Mouse (Mus musculus): ENCODE results near the gene Nt5dc2. TPM values are rescaled to one million over a fixed set of nuclear protein-coding genes. Genes with fewer than 3 reads are reported as not detected.

Gene Nt5dc2
- polyA plus RNA-seq, 1 experiment from 2014 or later = 204 TPM

DNA sequence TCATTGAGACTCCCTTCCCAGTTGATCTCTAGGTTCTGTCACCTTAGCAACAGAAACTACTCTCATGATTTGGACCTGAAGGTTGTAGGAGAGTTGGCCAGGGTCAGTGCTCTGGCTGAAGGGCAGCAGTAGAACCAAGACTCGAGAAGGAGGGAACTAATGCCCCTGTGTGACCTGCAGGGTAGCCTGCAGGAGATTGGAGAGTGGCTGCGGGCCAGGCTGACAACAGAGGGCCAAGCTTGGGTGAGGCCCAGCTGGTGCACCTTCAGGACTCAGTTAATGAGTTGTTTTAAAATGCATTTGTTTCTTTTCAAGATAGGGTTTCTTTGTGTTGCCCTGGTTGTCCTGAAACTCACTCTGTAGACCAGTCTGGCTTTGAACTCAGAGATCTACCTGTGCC, 34.2 kb downstream of the Nt5dc2 start:
- no peak for TF ChIP-seq CTCF (IDR thresholded peaks at IDR 0.05; ENCODE audit: low read depth)
- 45% methylated on average over 2 of the region's 2 CpGs for WGBS
- Histone ChIP-seq H3K4me1 (replicated peaks; ENCODE audit: insufficient read depth, low read length) (peaks cover 13% of the 10 kb centered on the region; the same call in 1 of the 2 replicates), H3K27ac (no peak overlapping the region), H3K27me3 (ENCODE audit: insufficient read depth, low read length) (no peaks in the 10 kb centered on the region), H3K9ac (ENCODE audit: low read depth, low read length) (no peak overlapping the region), H3K4me3 (replicated peaks; ENCODE audit: low read depth, low read length) (no peak overlapping the region), H3K4me2 (ENCODE audit: low read length) (no peak overlapping the region), H3K9me3 (replicated peaks; ENCODE audit: low read length) (no peaks in the 10 kb centered on the region), H3K36me3 (ENCODE audit: insufficient read depth, low read length) (no peaks in the 10 kb centered on the region)
- no peak for DNase-seq (ENCODE audit: low spot score)
- ATAC-seq (replicated peaks; ENCODE audit: low FRiP score, low read depth) = no peak

- Histone ChIP-seq H3K9ac (ENCODE audit: low read depth, low read length) (no peak overlapping the region), H3K4me3 (replicated peaks; ENCODE audit: low read depth, low read length) (no peak overlapping the region), H3K4me2 (ENCODE audit: low read length) (no peak overlapping the region), H3K9me3 (replicated peaks; ENCODE audit: low read length) (no peaks in the 10 kb centered on the region), H3K4me1 (replicated peaks; ENCODE audit: insufficient read depth, low read length) (peaks cover 13% of the 10 kb centered on the region; the same call in 1 of the 2 replicates), H3K27ac (peak overlapping the region; percentile 44; the same call in 1 of the 2 replicates), H3K27me3 (ENCODE audit: insufficient read depth, low read length) (no peaks in the 10 kb centered on the region), H3K36me3 (ENCODE audit: insufficient read depth, low read length) (no peaks in the 10 kb centered on the region)
- TF ChIP-seq CTCF (IDR thresholded peaks at IDR 0.05; ENCODE audit: low read depth) = no peak
- 26% methylated on average over 7 of the region's 7 CpGs for WGBS
- DNase-seq (ENCODE audit: low spot score) (peak; percentile 81), ATAC-seq (replicated peaks; ENCODE audit: low FRiP score, low read depth) (peak; percentile 48)
Observed at GRCm38 (mm10) chr14:31165458-31165857, 34.6 kb downstream of the Nt5dc2 start.

DNA sequence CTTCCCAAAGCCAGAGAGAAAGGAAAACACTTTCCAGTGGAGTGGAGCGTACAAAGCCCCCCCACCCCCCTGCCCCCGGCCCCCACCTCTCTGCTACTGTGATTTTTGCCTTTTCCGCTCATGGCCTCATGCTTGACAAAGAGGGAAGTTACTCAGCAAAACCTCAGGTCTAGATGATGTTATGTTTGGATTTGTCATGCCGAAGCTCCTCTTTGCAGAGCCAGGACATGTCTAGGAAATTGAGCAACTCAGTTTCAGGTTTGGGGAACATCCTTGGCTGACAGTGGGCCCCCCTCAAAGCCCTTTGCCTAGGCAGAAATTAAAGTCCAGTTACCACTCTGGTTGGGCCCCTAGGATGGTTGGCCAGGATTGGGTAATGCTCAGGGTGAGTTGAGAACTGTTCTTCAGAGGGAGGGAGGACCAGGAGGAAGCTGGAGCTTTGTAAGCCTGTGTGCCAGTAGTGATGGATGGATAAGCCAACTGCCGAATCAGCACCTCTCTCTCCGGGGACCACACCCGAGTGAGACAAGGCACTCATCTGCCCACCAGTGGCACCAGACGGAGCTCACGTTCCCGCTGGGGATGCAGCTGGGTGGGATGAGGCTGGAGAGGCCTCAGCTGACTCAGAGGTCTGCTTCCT, 35.3 kb downstream of the Nt5dc2 start:
- peak; percentile 26; the same call in 1 of the 2 replicates for ATAC-seq (replicated peaks; ENCODE audit: low FRiP score, low read depth)
- Histone ChIP-seq H3K36me3 (ENCODE audit: insufficient read depth, low read length) (peaks cover 4% of the 10 kb centered on the region), H3K4me3 (replicated peaks; ENCODE audit: low read depth, low read length) (no peak overlapping the region), H3K9me3 (replicated peaks; ENCODE audit: low read length) (no peaks in the 10 kb centered on the region), H3K9ac (ENCODE audit: low read depth, low read length) (no peak overlapping the region), H3K27me3 (ENCODE audit: insufficient read depth, low read length) (no peaks in the 10 kb centered on the region), H3K4me1 (replicated peaks; ENCODE audit: insufficient read depth, low read length) (peaks cover 13% of the 10 kb centered on the region; the same call in 1 of the 2 replicates), H3K27ac (peak overlapping the region; percentile 44; the same call in 1 of the 2 replicates), H3K4me2 (ENCODE audit: low read length) (peak overlapping the region; percentile 40)
- DNase-seq (ENCODE audit: low spot score) = peak; percentile 56
- no peak for TF ChIP-seq CTCF (IDR thresholded peaks at IDR 0.05; ENCODE audit: low read depth)
- WGBS = 25% methylated on average over 10 of the region's 10 CpGs

DNA sequence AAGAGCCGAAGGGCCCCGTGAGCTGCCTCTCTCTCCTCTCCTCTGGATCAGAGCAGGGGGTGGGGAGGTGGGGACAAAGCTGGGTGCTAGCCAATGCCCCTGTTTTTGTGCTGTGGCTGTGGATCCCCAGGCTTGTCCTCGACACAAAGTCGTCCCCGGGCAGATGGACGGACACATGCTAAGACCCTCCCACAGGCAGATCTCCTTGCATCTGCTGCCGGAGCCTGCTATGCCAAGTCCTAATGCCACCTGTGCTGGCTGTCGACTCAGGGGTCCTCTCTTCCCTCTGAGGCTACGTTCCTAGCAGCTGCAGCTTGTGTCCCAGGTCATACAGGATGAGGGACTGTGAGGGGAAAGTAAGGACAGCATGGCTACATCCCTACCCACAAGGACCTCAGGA, 36.0 kb downstream of the Nt5dc2 start:
- WGBS = 33% methylated on average over 9 of the region's 9 CpGs
- Histone ChIP-seq H3K36me3 (ENCODE audit: insufficient read depth, low read length) (peaks cover 11% of the 10 kb centered on the region), H3K27ac (peak overlapping the region; percentile 44; the same call in 1 of the 2 replicates), H3K27me3 (ENCODE audit: insufficient read depth, low read length) (no peaks in the 10 kb centered on the region), H3K9me3 (replicated peaks; ENCODE audit: low read length) (no peaks in the 10 kb centered on the region), H3K4me1 (replicated peaks; ENCODE audit: insufficient read depth, low read length) (peaks cover 13% of the 10 kb centered on the region; the same call in 1 of the 2 replicates), H3K4me2 (ENCODE audit: low read length) (peak overlapping the region; percentile 40), H3K4me3 (replicated peaks; ENCODE audit: low read depth, low read length) (peak overlapping the region; percentile 26), H3K9ac (ENCODE audit: low read depth, low read length) (peak overlapping the region; percentile 10; the same call in 1 of the 2 replicates)
- no peak for ATAC-seq (replicated peaks; ENCODE audit: low FRiP score, low read depth)
- TF ChIP-seq CTCF (IDR thresholded peaks at IDR 0.05; ENCODE audit: low read depth) = no peak
- no peak for DNase-seq (ENCODE audit: low spot score)

DNA sequence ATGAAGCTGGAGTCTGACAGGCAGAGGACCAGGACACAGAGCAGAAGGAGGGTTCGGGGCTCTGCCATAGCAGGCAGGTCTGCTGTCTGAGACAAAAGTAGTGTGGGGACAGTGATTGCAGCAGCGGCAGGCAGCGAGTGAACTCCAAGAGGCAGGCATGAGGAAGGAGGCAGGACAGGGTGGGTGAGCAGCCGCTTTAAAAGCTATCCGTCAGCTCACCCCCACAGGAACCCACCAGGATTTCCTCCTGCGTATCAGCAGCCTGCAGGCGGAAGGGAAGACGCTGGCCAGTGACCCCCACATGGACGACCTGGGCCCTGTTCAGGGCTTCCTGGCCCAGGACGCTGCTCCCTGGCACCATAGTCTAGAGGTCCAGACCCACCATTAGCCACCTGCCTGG, 37.6 kb downstream of the Nt5dc2 start, which contains the start of gene Stab1:
TSS of gene Stab1 (minus strand) at position 217 of the 400 bp plus-strand sequence.
- Histone ChIP-seq H3K9me3 (replicated peaks; ENCODE audit: low read length) (no peaks in the 10 kb centered on the region), H3K27ac (peak within 1 kb of the TSS; percentile 62), H3K36me3 (ENCODE audit: insufficient read depth, low read length) (peaks cover 27% of the 10 kb centered on the region), H3K27me3 (ENCODE audit: insufficient read depth, low read length) (no peaks in the 10 kb centered on the region), H3K4me2 (ENCODE audit: low read length) (peak within 1 kb of the TSS; percentile 40), H3K9ac (ENCODE audit: low read depth, low read length) (peak within 1 kb of the TSS; percentile 14; the same call in 1 of the 2 replicates), H3K4me1 (replicated peaks; ENCODE audit: insufficient read depth, low read length) (peaks cover 13% of the 10 kb centered on the region; the same call in 1 of the 2 replicates), H3K4me3 (replicated peaks; ENCODE audit: low read depth, low read length) (peak within 1 kb of the TSS; percentile 26)
- peak; percentile 62 for DNase-seq (ENCODE audit: low spot score)
- 18% methylated on average over 10 of the region's 10 CpGs for WGBS
- TF ChIP-seq CTCF (IDR thresholded peaks at IDR 0.05; ENCODE audit: low read depth) = no peak
- no peak for ATAC-seq (replicated peaks; ENCODE audit: low FRiP score, low read depth)

DNA sequence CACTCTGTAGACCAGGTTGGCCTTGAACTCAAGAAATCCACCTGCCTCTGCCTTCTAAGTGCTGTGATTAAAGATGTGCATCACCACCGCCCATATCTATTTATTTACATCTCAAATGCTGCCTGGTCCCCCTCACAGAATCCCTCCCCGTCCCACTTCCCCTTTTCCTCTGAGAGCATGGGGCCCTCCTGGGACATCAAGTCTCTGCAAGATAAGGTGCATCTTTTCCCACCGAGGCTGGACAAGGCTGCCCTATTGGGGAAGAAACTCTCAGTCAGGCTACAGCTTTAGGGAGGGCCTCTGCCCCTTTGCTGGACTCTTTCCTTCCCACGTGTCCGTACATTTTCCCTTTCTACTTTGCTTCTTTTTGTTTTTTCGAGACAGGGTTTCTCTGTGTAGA, 38.7 kb downstream of the Nt5dc2 start:
- 72% methylated on average over 6 of the region's 6 CpGs for WGBS
- no peak for TF ChIP-seq CTCF (IDR thresholded peaks at IDR 0.05; ENCODE audit: low read depth)
- ATAC-seq (replicated peaks; ENCODE audit: low FRiP score, low read depth) = no peak
- H3K9me3 ChIP-seq (replicated peaks; ENCODE audit: low read length) = no peaks in the 10 kb centered on the region
- DNase-seq (ENCODE audit: low spot score) = no peak
- no peak overlapping the region for H3K4me2 ChIP-seq (ENCODE audit: low read length)
- H3K4me3 ChIP-seq (replicated peaks; ENCODE audit: low read depth, low read length) = no peak overlapping the region
- peaks cover 13% of the 10 kb centered on the region; the same call in 1 of the 2 replicates for H3K4me1 ChIP-seq (replicated peaks; ENCODE audit: insufficient read depth, low read length)
- no peak overlapping the region for H3K27ac ChIP-seq
- no peak overlapping the region for H3K9ac ChIP-seq (ENCODE audit: low read depth, low read length)
- no peaks in the 10 kb centered on the region for H3K27me3 ChIP-seq (ENCODE audit: insufficient read depth, low read length)
- H3K36me3 ChIP-seq (ENCODE audit: insufficient read depth, low read length) = peaks cover 38% of the 10 kb centered on the region

All from kidney, postnatal 0 days (tissue).